Mouse (Mus musculus): ENCODE results near the gene Slc35b2.

The Slc35b2 gene

GRCm38 (mm10) chr17:45545278-45545961 lies 18.3 kb upstream of the Slc35b2 start:
- peak; percentile 46 for DNase-seq (ENCODE audit: low spot score)

- no peak for DNase-seq (ENCODE audit: low spot score)
These were observed 16.7 kb upstream of the Slc35b2 start for GRCm38 (mm10) chr17:45546941-45547340.

GRCm38 (mm10) chr17:45547461-45548190 lies 16.0 kb upstream of the Slc35b2 start:
- DNase-seq (ENCODE audit: low spot score): no peak

- peak; percentile 59 for DNase-seq (ENCODE audit: low spot score)
These were observed 14.8 kb upstream of the Slc35b2 start for GRCm38 (mm10) chr17:45548541-45549512.

GRCm38 (mm10) chr17:45549617-45550181 lies 14.0 kb upstream of the Slc35b2 start, which contains the start of gene Tmem151b:
Gene Tmem151b (minus strand): TSS chr17:45549677.
- peak; percentile 66 for DNase-seq (ENCODE audit: low spot score)

- DNase-seq (ENCODE audit: low spot score): no peak
These were observed 13.4 kb upstream of the Slc35b2 start for GRCm38 (mm10) chr17:45550253-45550652.

- DNase-seq (ENCODE audit: low spot score): no peak
These were observed 12.4 kb upstream of the Slc35b2 start for GRCm38 (mm10) chr17:45551249-45551796.

- peak; percentile 90 for DNase-seq (ENCODE audit: low spot score)
These were observed 11.7 kb upstream of the Slc35b2 start for GRCm38 (mm10) chr17:45551816-45552451.

- no peak for DNase-seq (ENCODE audit: low spot score)
These were observed 10.6 kb upstream of the Slc35b2 start for GRCm38 (mm10) chr17:45553065-45553464.

GRCm38 (mm10) chr17:45554420-45554819 lies 9.3 kb upstream of the Slc35b2 start:
- DNase-seq (ENCODE audit: low spot score): no peak

GRCm38 (mm10) chr17:45555452-45556106 lies 8.1 kb upstream of the Slc35b2 start, which contains the start of gene Nfkbie:
Gene Nfkbie (plus strand): TSS chr17:45555703.
- peak; percentile 91 for DNase-seq (ENCODE audit: low spot score)

- DNase-seq (ENCODE audit: low spot score): no peak
These were observed 7.6 kb upstream of the Slc35b2 start for GRCm38 (mm10) chr17:45556107-45556489.

- no peak for DNase-seq (ENCODE audit: low spot score)
These were observed 7.0 kb upstream of the Slc35b2 start for GRCm38 (mm10) chr17:45556514-45557245.

- DNase-seq (ENCODE audit: low spot score): no peak
These were observed 6.3 kb upstream of the Slc35b2 start for GRCm38 (mm10) chr17:45557246-45557824.

GRCm38 (mm10) chr17:45557998-45558862 lies 5.4 kb upstream of the Slc35b2 start:
- DNase-seq (ENCODE audit: low spot score): no peak

GRCm38 (mm10) chr17:45559732-45560525 lies 3.7 kb upstream of the Slc35b2 start:
- no peak for DNase-seq (ENCODE audit: low spot score)

GRCm38 (mm10) chr17:45563216-45563615 lies 458 bp upstream of the Slc35b2 start:
- DNase-seq (ENCODE audit: low spot score): no peak
